Mouse (Mus musculus) midbrain, embryonic 15.5 days (tissue): ENCODE measurements around the gene Bmp8b. TPM values are rescaled to one million over a fixed set of nuclear protein-coding genes. Genes with fewer than 3 reads are reported as not detected.
"Not testable (repeated sequence)": the region's sequence is repeated elsewhere in the genome, so short reads cannot be mapped to it uniquely, and the experiment has no call there.

ENCODE experiments used
- ATAC-seq: fragments of 200-750 bp; cut with Nextera tagmentation; replicated peaks from 2 replicates; pipeline ENCODE4 v1.8.0; 2017; ENCODE audit warnings: moderate TSS enrichment
- H3K27ac ChIP-seq: fragments of 300-500 bp; sonication (generic); 2 replicates; pipeline ENCODE4 v1.5.1; 2015; ENCODE audit warnings: mild to moderate bottlenecking, inconsistent platforms
- H3K27me3 ChIP-seq: fragments of 300-500 bp; sonication (generic); replicated peaks from 2 replicates; pipeline ENCODE4 v1.6.1; 2015; ENCODE audit warnings: inconsistent platforms
- H3K36me3 ChIP-seq: fragments of 300-500 bp; sonication (generic); replicated peaks from 2 replicates; pipeline ENCODE4 v1.6.1; 2015; ENCODE audit warnings: inconsistent platforms
- H3K4me1 ChIP-seq: fragments of 300-500 bp; sonication (generic); 2 replicates; pipeline ENCODE4 v1.6.1; 2015; ENCODE audit warnings: inconsistent platforms
- H3K4me2 ChIP-seq: fragments of 300-500 bp; sonication (generic); 2 replicates; pipeline ENCODE4 v1.6.1; 2015; ENCODE audit warnings: inconsistent platforms, mild to moderate bottlenecking, moderate library complexity
- H3K4me3 ChIP-seq: fragments of 300-500 bp; sonication (generic); 2 replicates; pipeline ENCODE4 v1.5.1; 2015; ENCODE audit warnings: mild to moderate bottlenecking, inconsistent platforms
- H3K9ac ChIP-seq: fragments of 300-500 bp; sonication (generic); 2 replicates; pipeline ENCODE4 v1.6.1; 2015; ENCODE audit warnings: mild to moderate bottlenecking, inconsistent platforms
- H3K9me3 ChIP-seq: fragments of 300-500 bp; sonication (generic); 2 replicates; pipeline ENCODE4 v1.6.1; 2016; ENCODE audit warnings: inconsistent platforms
- WGBS: fragments of 180-500 bp; shearing (Covaris S2); methylation state at CpG from one replicate; pipeline ENCODE4 v1.1.7; 2015; ENCODE audit warnings: mixed read lengths; 5-methylcytosine and 5-hydroxymethylcytosine counted together
- polyA plus RNA-seq: library from polyadenylated mRNA; unstranded; fragments of >200 nt; fragmentation: Nextera tagmentation; extraction: Ambion mirVana; gene quantifications from 2 replicates; pipeline ENCODE4 v1.2.1, GENCODE M21; 2015

The Bmp8b gene
- polyA plus RNA-seq, 1 experiment from 2014 or later = 0.56 TPM

GRCm38 (mm10) chr4:123085290-123085689 lies 19.7 kb upstream of the Bmp8b start:
- no peaks in the 10 kb centered on the region for H3K27me3 ChIP-seq
- H3K9ac ChIP-seq = no peak overlapping the region
- H3K9me3 ChIP-seq = no peaks in the 10 kb centered on the region
- 73% methylated on average over 2 of the region's 2 CpGs for WGBS
- H3K4me1 ChIP-seq = no peaks in the 10 kb centered on the region
- no peaks in the 10 kb centered on the region for H3K36me3 ChIP-seq
- no peak for ATAC-seq
- H3K4me3 ChIP-seq = no peak overlapping the region
- H3K4me2 ChIP-seq = no peak overlapping the region
- H3K27ac ChIP-seq = no peak overlapping the region

GRCm38 (mm10) chr4:123086381-123086780 lies 18.6 kb upstream of the Bmp8b start:
- Histone ChIP-seq H3K27me3 (no peaks in the 10 kb centered on the region), H3K4me3 (no peak overlapping the region), H3K4me2 (no peak overlapping the region), H3K9me3 (no peaks in the 10 kb centered on the region), H3K36me3 (no peaks in the 10 kb centered on the region), H3K9ac (no peak overlapping the region), H3K27ac (no peak overlapping the region), H3K4me1 (no peaks in the 10 kb centered on the region)
- WGBS = 95% methylated on average over 4 of the region's 4 CpGs
- no peak for ATAC-seq

GRCm38 (mm10) chr4:123092621-123093020 lies 12.3 kb upstream of the Bmp8b start:
- H3K27ac ChIP-seq = no peak overlapping the region
- no peaks in the 10 kb centered on the region for H3K36me3 ChIP-seq
- no peak overlapping the region for H3K9ac ChIP-seq
- no peak for ATAC-seq
- no peaks in the 10 kb centered on the region for H3K9me3 ChIP-seq
- 75% methylated on average over 5 of the region's 5 CpGs for whole genome bisulfite sequencing
- no peaks in the 10 kb centered on the region for H3K4me1 ChIP-seq
- H3K4me3 ChIP-seq = no peak overlapping the region
- no peak overlapping the region for H3K4me2 ChIP-seq
- no peaks in the 10 kb centered on the region for H3K27me3 ChIP-seq

GRCm38 (mm10) chr4:123093064-123093776 lies 11.7 kb upstream of the Bmp8b start:
- H3K9me3 ChIP-seq = no peaks in the 10 kb centered on the region
- no peak overlapping the region for H3K4me2 ChIP-seq
- H3K27me3 ChIP-seq = no peaks in the 10 kb centered on the region
- H3K4me1 ChIP-seq = no peaks in the 10 kb centered on the region
- 64% methylated on average over 17 of the region's 17 CpGs for WGBS
- ATAC-seq = no peak
- no peak overlapping the region for H3K9ac ChIP-seq
- H3K27ac ChIP-seq = no peak overlapping the region
- no peaks in the 10 kb centered on the region for H3K36me3 ChIP-seq
- no peak overlapping the region for H3K4me3 ChIP-seq

- Histone ChIP-seq H3K4me3 (no peak overlapping the region), H3K4me1 (no peaks in the 10 kb centered on the region), H3K9ac (no peak overlapping the region), H3K36me3 (no peaks in the 10 kb centered on the region), H3K27ac (no peak overlapping the region), H3K4me2 (no peak overlapping the region), H3K27me3 (no peaks in the 10 kb centered on the region), H3K9me3 (no peaks in the 10 kb centered on the region)
- 77% methylated on average over 9 of the region's 9 CpGs for WGBS
- ATAC-seq = no peak
These were observed 11.1 kb upstream of the Bmp8b start for GRCm38 (mm10) chr4:123093869-123094268.

GRCm38 (mm10) chr4:123105451-123105790 lies 456 bp downstream of the Bmp8b start:
- peak overlapping the region; percentile 47 for H3K4me2 ChIP-seq
- H3K9ac ChIP-seq = no peak overlapping the region
- H3K36me3 ChIP-seq = no peaks in the 10 kb centered on the region
- no peak overlapping the region for H3K27ac ChIP-seq
- peak overlapping the region; percentile 28 for H3K4me3 ChIP-seq
- H3K27me3 ChIP-seq = peaks cover 23% of the 10 kb centered on the region
- no peaks in the 10 kb centered on the region for H3K9me3 ChIP-seq
- 28% methylated on average over 24 of the region's 24 CpGs for WGBS
- peaks cover 12% of the 10 kb centered on the region for H3K4me1 ChIP-seq
- peak; percentile 37 for ATAC-seq

GRCm38 (mm10) chr4:123105929-123106328 lies 964 bp downstream of the Bmp8b start:
- H3K27ac ChIP-seq, H3K4me2 ChIP-seq, ATAC-seq, H3K36me3 ChIP-seq, H3K9me3 ChIP-seq, H3K9ac ChIP-seq, H3K4me3 ChIP-seq: not testable (repeated sequence)
- 84% methylated on average over 7 of the region's 7 CpGs for WGBS
- H3K27me3 ChIP-seq = peaks cover 23% of the 10 kb centered on the region
- peaks cover 12% of the 10 kb centered on the region for H3K4me1 ChIP-seq

- 94% methylated on average over 2 of the region's 2 CpGs for WGBS
- Histone ChIP-seq H3K9ac (no peak overlapping the region), H3K27me3 (peaks cover 23% of the 10 kb centered on the region), H3K4me1 (peaks cover 12% of the 10 kb centered on the region), H3K27ac (no peak overlapping the region), H3K4me2 (no peak overlapping the region), H3K36me3 (no peaks in the 10 kb centered on the region), H3K4me3 (no peak overlapping the region), H3K9me3 (no peaks in the 10 kb centered on the region)
- no peak for ATAC-seq
These were observed 1.9 kb downstream of the Bmp8b start for GRCm38 (mm10) chr4:123106864-123107263.

GRCm38 (mm10) chr4:123108056-123108455 lies 3.1 kb downstream of the Bmp8b start:
- WGBS = 96% methylated on average over 5 of the region's 5 CpGs
- Histone ChIP-seq H3K9ac (no peak overlapping the region), H3K27me3 (peaks cover 23% of the 10 kb centered on the region), H3K4me1 (peaks cover 12% of the 10 kb centered on the region), H3K4me2 (no peak overlapping the region), H3K36me3 (no peaks in the 10 kb centered on the region), H3K9me3 (no peaks in the 10 kb centered on the region), H3K4me3 (no peak overlapping the region), H3K27ac (no peak overlapping the region)
- ATAC-seq = no peak

- no peak overlapping the region for H3K9ac ChIP-seq
- ATAC-seq = no peak
These were observed 5.8 kb downstream of the Bmp8b start for GRCm38 (mm10) chr4:123110751-123111150.

GRCm38 (mm10) chr4:123111275-123111983 lies 6.5 kb downstream of the Bmp8b start:
- H3K27me3 ChIP-seq, ATAC-seq, H3K36me3 ChIP-seq, H3K9me3 ChIP-seq, H3K27ac ChIP-seq, H3K4me1 ChIP-seq, H3K9ac ChIP-seq, H3K4me3 ChIP-seq, H3K4me2 ChIP-seq: not testable (repeated sequence)
- 82% methylated on average over 10 of the region's 10 CpGs for WGBS

More at GRCm38 (mm10) chr4:123110751-123111150, 5.8 kb downstream of the Bmp8b start:
- 84% methylated on average over 4 of the region's 4 CpGs for WGBS
- Histone ChIP-seq H3K27me3 (peaks cover 8% of the 10 kb centered on the region), H3K4me2 (no peak overlapping the region), H3K4me3 (no peak overlapping the region), H3K9me3 (no peaks in the 10 kb centered on the region), H3K36me3 (no peaks in the 10 kb centered on the region), H3K27ac (no peak overlapping the region), H3K4me1 (no peaks in the 10 kb centered on the region)

GRCm38 (mm10) chr4:123112216-123112764 lies 7.3 kb downstream of the Bmp8b start:
- 83% methylated on average over 8 of the region's 8 CpGs for WGBS
- no peaks in the 10 kb centered on the region for H3K27me3 ChIP-seq
- no peaks in the 10 kb centered on the region for H3K4me1 ChIP-seq
- H3K36me3 ChIP-seq = no peaks in the 10 kb centered on the region
- no peak overlapping the region for H3K9ac ChIP-seq
- H3K27ac ChIP-seq = no peak overlapping the region
- H3K4me3 ChIP-seq = no peak overlapping the region
- no peaks in the 10 kb centered on the region for H3K9me3 ChIP-seq
- ATAC-seq = no peak
- H3K4me2 ChIP-seq = no peak overlapping the region

GRCm38 (mm10) chr4:123114651-123115050 lies 9.7 kb downstream of the Bmp8b start:
- whole genome bisulfite sequencing = 88% methylated on average over 4 of the region's 4 CpGs
- H3K27me3 ChIP-seq, H3K9me3 ChIP-seq, ATAC-seq, H3K36me3 ChIP-seq, H3K9ac ChIP-seq, H3K4me1 ChIP-seq, H3K27ac ChIP-seq, H3K4me2 ChIP-seq, H3K4me3 ChIP-seq: not testable (repeated sequence)
